Mouse (Mus musculus): Measurements from ENCODE around the gene Ranbp9.

Gene Ranbp9

GRCm38 (mm10) chr13:43452843-43453605 is 28.1 kb downstream of the Ranbp9 start:
- in situ Hi-C loops (cut with MboI, MseI), result no loop called here

- in situ Hi-C loops (cut with MboI, MseI), result no loop called here
Observed at GRCm38 (mm10) chr13:43452177-43452576, 28.9 kb downstream of the Ranbp9 start.

GRCm38 (mm10) chr13:43450686-43451085 is 30.4 kb downstream of the Ranbp9 start:
- in situ Hi-C loops (cut with MboI, MseI), result no loop called here

- in situ Hi-C loops (cut with MboI, MseI), result no loop called here
Observed at GRCm38 (mm10) chr13:43447721-43448120, 33.4 kb downstream of the Ranbp9 start.

- in situ Hi-C loops (cut with MboI, MseI), result no loop called here
Observed at GRCm38 (mm10) chr13:43445754-43446153, 35.3 kb downstream of the Ranbp9 start.

- in situ Hi-C loops (cut with MboI, MseI), result no loop called here
Observed at GRCm38 (mm10) chr13:43444717-43445116, 36.4 kb downstream of the Ranbp9 start.

GRCm38 (mm10) chr13:43443706-43444105 is 37.4 kb downstream of the Ranbp9 start:
- in situ Hi-C loops (cut with MboI, MseI), result no loop called here

GRCm38 (mm10) chr13:43442551-43442950 is 38.5 kb downstream of the Ranbp9 start:
- in situ Hi-C loops (cut with MboI, MseI), result no loop called here

- in situ Hi-C loops (cut with MboI, MseI), result no loop called here
Observed at GRCm38 (mm10) chr13:43440376-43440775, 40.7 kb downstream of the Ranbp9 start.

- in situ Hi-C loops (cut with MboI, MseI), result no loop called here
Observed at GRCm38 (mm10) chr13:43433395-43433794, 47.7 kb downstream of the Ranbp9 start.

- in situ Hi-C loops (cut with MboI, MseI), result no loop called here
Observed at GRCm38 (mm10) chr13:43428436-43428835, 52.6 kb downstream of the Ranbp9 start.

GRCm38 (mm10) chr13:43415249-43415648 is 65.8 kb downstream of the Ranbp9 start:
- in situ Hi-C loops (cut with MboI, MseI), result no loop called here

- in situ Hi-C loops (cut with MboI, MseI), result no loop called here
Observed at GRCm38 (mm10) chr13:43413611-43414010, 67.5 kb downstream of the Ranbp9 start.

- in situ Hi-C loops (cut with MboI, MseI), result no loop called here
Observed at GRCm38 (mm10) chr13:43412311-43412710, 68.8 kb downstream of the Ranbp9 start.

GRCm38 (mm10) chr13:43399576-43399975 is 81.5 kb downstream of the Ranbp9 start:
- in situ Hi-C loops (cut with MboI, MseI), result loop anchor here (10.0 kb wide), 1 partner anchor 145 kb away; no protein-coding TSS in a partner anchor

- in situ Hi-C loops (cut with MboI, MseI), result loop anchor here (10.0 kb wide), 1 partner anchor 144 kb away; no protein-coding TSS in a partner anchor
Observed at GRCm38 (mm10) chr13:43398297-43399080, 82.6 kb downstream of the Ranbp9 start, which contains the start of gene Nol7. Gene Nol7 (plus strand): TSS chr13:43398390.

- in situ Hi-C loops (cut with MboI, MseI), result loop anchor here (10.0 kb wide), 1 partner anchor 143 kb away; no protein-coding TSS in a partner anchor
Observed at GRCm38 (mm10) chr13:43397700-43398296, 83.3 kb downstream of the Ranbp9 start.

GRCm38 (mm10) chr13:43385321-43385720 is 95.8 kb downstream of the Ranbp9 start:
- in situ Hi-C loops (cut with MboI, MseI), result no loop called here

- in situ Hi-C loops (cut with MboI, MseI), result no loop called here
Observed at GRCm38 (mm10) chr13:43379989-43380388, 101.1 kb downstream of the Ranbp9 start.

- in situ Hi-C loops (cut with MboI, MseI), result loop anchor here (25.0 kb wide), 1 partner anchor 362 kb away; no protein-coding TSS in a partner anchor
Observed at GRCm38 (mm10) chr13:43374918-43375432, 106.1 kb downstream of the Ranbp9 start.

GRCm38 (mm10) chr13:43374205-43374604 is 106.9 kb downstream of the Ranbp9 start:
- in situ Hi-C loops (cut with MboI, MseI), result loop anchor here (25.0 kb wide), 1 partner anchor 363 kb away; no protein-coding TSS in a partner anchor

- in situ Hi-C loops (cut with MboI, MseI), result loop anchor here (25.0 kb wide), 1 partner anchor 364 kb away; no protein-coding TSS in a partner anchor
Observed at GRCm38 (mm10) chr13:43372892-43373291, 108.2 kb downstream of the Ranbp9 start.

Data from regulatory T cell (primary cell).